Mouse (Mus musculus): ENCODE results near the gene Spata5.

DNA sequence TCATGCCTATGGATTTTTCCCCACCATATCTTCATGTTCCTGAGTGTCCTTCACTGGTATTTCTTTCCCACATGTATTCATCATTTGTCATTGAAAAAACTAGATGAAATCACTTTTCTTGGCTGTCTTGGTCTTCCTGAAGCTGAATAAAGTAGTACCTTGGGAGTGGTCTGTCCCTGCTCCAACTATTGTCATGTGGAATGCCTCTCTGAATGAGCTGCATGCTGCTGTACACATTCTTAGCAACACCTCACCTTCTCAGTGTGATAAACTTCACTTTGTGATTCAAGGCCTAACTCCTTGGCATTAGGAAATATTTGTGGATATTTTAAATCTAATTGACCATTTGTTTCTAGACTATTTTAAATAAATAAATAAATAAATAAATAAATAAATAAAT is 98.9 kb downstream of the Spata5 start:
- TF ChIP-seq CTCF (IDR thresholded peaks at IDR 0.05; ENCODE audit: extremely low read depth, insufficient read length, insufficient replicate concordance, low read depth, low read length), result no peak
- no peak for TF ChIP-seq POLR2A (IDR thresholded peaks at IDR 0.05; ENCODE audit: low read depth, low read length)

Measured in small intestine, adult 2 months (tissue).